Mouse (Mus musculus): ENCODE results near the gene Srrm1. TPM values are rescaled to one million over a fixed set of nuclear protein-coding genes. Genes with fewer than 3 reads are reported as not detected.
"Not testable (repeated sequence)": the region's sequence is repeated elsewhere in the genome, so short reads cannot be mapped to it uniquely, and the experiment has no call there.

Gene Srrm1
- polyA plus RNA-seq, 2 experiments = 176 to 197 TPM

DNA sequence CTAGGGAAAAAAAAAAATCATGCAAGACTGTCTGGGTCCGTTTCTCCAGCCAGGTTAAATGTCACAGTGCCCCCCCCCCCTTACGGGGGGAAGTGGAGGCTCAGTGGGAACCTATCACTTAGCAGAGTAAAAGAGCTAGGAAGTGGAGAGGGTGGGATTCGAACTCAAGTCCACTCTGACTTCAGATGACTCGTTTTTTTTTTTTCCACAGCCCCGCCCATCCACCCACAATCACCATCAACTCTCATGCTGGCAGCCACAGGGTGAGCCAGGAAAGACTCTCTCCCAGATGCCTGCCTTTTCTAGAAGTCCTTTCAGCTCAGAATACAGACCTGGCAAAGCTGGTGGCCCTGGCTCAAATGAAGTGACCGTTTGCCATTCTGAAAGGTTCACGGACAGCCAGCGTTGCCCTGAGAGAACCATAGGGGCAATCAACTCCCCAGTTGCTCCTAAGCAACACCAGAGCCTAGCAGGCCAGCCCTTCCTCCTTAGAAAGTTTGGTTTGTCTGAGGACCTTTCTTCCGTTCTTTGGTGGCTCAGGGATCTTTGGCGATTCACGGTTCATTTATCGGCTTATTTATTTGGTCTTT lies 67.0 kb downstream of the Srrm1 start:
- no peak for DNase-seq (ENCODE audit: low spot score)
- no peak overlapping the region for H3K4me2 ChIP-seq (replicated peaks; ENCODE audit: low read depth, low read length, severe bottlenecking)
- TF ChIP-seq POLR2A (IDR thresholded peaks at IDR 0.05; ENCODE audit: borderline replicate concordance, extremely low read depth, insufficient read depth, insufficient read length) = no peak
- H3K4me3 ChIP-seq (replicated peaks; ENCODE audit: low read length) = no peak overlapping the region
- H3K27me3 ChIP-seq (ENCODE audit: control insufficient read depth, insufficient read depth, low read length) = no peaks in the 10 kb centered on the region
- H3K27ac ChIP-seq (replicated peaks; ENCODE audit: low read depth, low read length) = 0 out of 2 replicates have a peak overlapping the region, but pooled peaks have one; percentile 19
- no peak for ATAC-seq (ENCODE audit: low FRiP score, low read depth)
- 51% methylated on average over 12 of the region's 12 CpGs for WGBS
- peaks cover 12% of the 10 kb centered on the region; the same call in 1 of the 2 replicates for H3K4me1 ChIP-seq (ENCODE audit: control insufficient read depth, insufficient read depth, low read length)
- no peaks in the 10 kb centered on the region for H3K36me3 ChIP-seq (ENCODE audit: control insufficient read depth, insufficient read depth, low read length)
- no peaks in the 10 kb centered on the region for H3K9me3 ChIP-seq (ENCODE audit: control insufficient read depth, low read length)
- no peak overlapping the region for H3K9ac ChIP-seq (ENCODE audit: low read depth, low read length, severe bottlenecking)

DNA sequence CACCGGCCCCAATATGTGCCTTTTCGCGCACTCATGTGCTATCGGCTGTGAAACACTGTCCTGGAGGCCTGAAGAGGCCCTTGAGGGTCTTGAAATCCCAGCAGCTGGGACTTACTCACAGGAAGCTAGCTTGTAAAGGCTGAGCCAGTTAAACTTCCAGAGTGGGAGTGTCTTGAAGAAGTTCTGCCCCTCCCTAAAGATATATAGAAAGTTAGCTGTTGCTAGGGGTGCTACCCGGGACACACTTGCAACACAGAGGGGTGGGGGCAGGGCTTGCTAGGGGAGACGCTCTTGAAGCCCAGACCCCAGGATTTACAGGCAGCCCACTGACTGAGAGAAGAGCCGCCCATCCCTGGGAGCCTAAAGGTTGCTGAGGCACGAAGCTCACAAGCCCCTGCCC lies 67.7 kb downstream of the Srrm1 start:
- 29% methylated on average over 8 of the region's 8 CpGs for WGBS
- Histone ChIP-seq H3K9ac (ENCODE audit: low read depth, low read length, severe bottlenecking) (no peak overlapping the region), H3K9me3 (ENCODE audit: control insufficient read depth, low read length) (no peaks in the 10 kb centered on the region), H3K36me3 (ENCODE audit: control insufficient read depth, insufficient read depth, low read length) (no peaks in the 10 kb centered on the region), H3K4me3 (replicated peaks; ENCODE audit: low read length) (no peak overlapping the region), H3K27me3 (ENCODE audit: control insufficient read depth, insufficient read depth, low read length) (no peaks in the 10 kb centered on the region), H3K27ac (replicated peaks; ENCODE audit: low read depth, low read length) (no peak overlapping the region), H3K4me2 (replicated peaks; ENCODE audit: low read depth, low read length, severe bottlenecking) (no peak overlapping the region), H3K4me1 (ENCODE audit: control insufficient read depth, insufficient read depth, low read length) (peaks cover 12% of the 10 kb centered on the region; the same call in 1 of the 2 replicates)
- ATAC-seq (ENCODE audit: low FRiP score, low read depth) (peak; percentile 86), DNase-seq (ENCODE audit: low spot score) (no peak)
- no peak for TF ChIP-seq POLR2A (IDR thresholded peaks at IDR 0.05; ENCODE audit: borderline replicate concordance, extremely low read depth, insufficient read depth, insufficient read length)

- Histone ChIP-seq H3K9me3 (ENCODE audit: control insufficient read depth, low read length) (no peaks in the 10 kb centered on the region), H3K27me3 (ENCODE audit: control insufficient read depth, insufficient read depth, low read length) (no peaks in the 10 kb centered on the region), H3K9ac (ENCODE audit: low read depth, low read length, severe bottlenecking) (no peak overlapping the region), H3K27ac (replicated peaks; ENCODE audit: low read depth, low read length) (no peak overlapping the region), H3K4me1 (ENCODE audit: control insufficient read depth, insufficient read depth, low read length) (peaks cover 12% of the 10 kb centered on the region; the same call in 1 of the 2 replicates), H3K36me3 (ENCODE audit: control insufficient read depth, insufficient read depth, low read length) (no peaks in the 10 kb centered on the region), H3K4me3 (replicated peaks; ENCODE audit: low read length) (no peak overlapping the region), H3K4me2 (replicated peaks; ENCODE audit: low read depth, low read length, severe bottlenecking) (no peak overlapping the region)
- no peak for TF ChIP-seq POLR2A (IDR thresholded peaks at IDR 0.05; ENCODE audit: borderline replicate concordance, extremely low read depth, insufficient read depth, insufficient read length)
- ATAC-seq (ENCODE audit: low FRiP score, low read depth) (no peak), DNase-seq (ENCODE audit: low spot score) (no peak)
- WGBS = 89% methylated on average over 7 of the region's 7 CpGs
These were observed 69.2 kb downstream of the Srrm1 start for GRCm38 (mm10) chr4:135283875-135284274.

GRCm38 (mm10) chr4:135283417-135283816 lies 69.7 kb downstream of the Srrm1 start:
- no peak for ATAC-seq (ENCODE audit: low FRiP score, low read depth)
- Histone ChIP-seq H3K27me3 (ENCODE audit: control insufficient read depth, insufficient read depth, low read length) (no peaks in the 10 kb centered on the region), H3K27ac (replicated peaks; ENCODE audit: low read depth, low read length) (no peak overlapping the region), H3K4me3 (replicated peaks; ENCODE audit: low read length) (no peak overlapping the region), H3K4me2 (replicated peaks; ENCODE audit: low read depth, low read length, severe bottlenecking) (no peak overlapping the region), H3K36me3 (ENCODE audit: control insufficient read depth, insufficient read depth, low read length) (no peaks in the 10 kb centered on the region), H3K9ac (ENCODE audit: low read depth, low read length, severe bottlenecking) (no peak overlapping the region), H3K4me1 (ENCODE audit: control insufficient read depth, insufficient read depth, low read length) (peaks cover 12% of the 10 kb centered on the region; the same call in 1 of the 2 replicates), H3K9me3 (ENCODE audit: control insufficient read depth, low read length) (no peaks in the 10 kb centered on the region)
- no peak for DNase-seq (ENCODE audit: low spot score)
- 57% methylated on average over 4 of the region's 4 CpGs for WGBS
- TF ChIP-seq POLR2A (IDR thresholded peaks at IDR 0.05; ENCODE audit: borderline replicate concordance, extremely low read depth, insufficient read depth, insufficient read length) = no peak

GRCm38 (mm10) chr4:135282651-135283290 lies 70.3 kb downstream of the Srrm1 start:
- no peaks in the 10 kb centered on the region for H3K27me3 ChIP-seq (ENCODE audit: control insufficient read depth, insufficient read depth, low read length)
- no peak overlapping the region for H3K4me3 ChIP-seq (replicated peaks; ENCODE audit: low read length)
- H3K9me3 ChIP-seq (ENCODE audit: control insufficient read depth, low read length) = no peaks in the 10 kb centered on the region
- peaks cover 12% of the 10 kb centered on the region; the same call in 1 of the 2 replicates for H3K4me1 ChIP-seq (ENCODE audit: control insufficient read depth, insufficient read depth, low read length)
- DNase-seq (ENCODE audit: low spot score) = no peak
- ATAC-seq (ENCODE audit: low FRiP score, low read depth) = no peak
- H3K36me3 ChIP-seq (ENCODE audit: control insufficient read depth, insufficient read depth, low read length) = no peaks in the 10 kb centered on the region
- TF ChIP-seq POLR2A (IDR thresholded peaks at IDR 0.05; ENCODE audit: borderline replicate concordance, extremely low read depth, insufficient read depth, insufficient read length) = no peak
- H3K27ac ChIP-seq (replicated peaks; ENCODE audit: low read depth, low read length) = no peak overlapping the region
- 48% methylated on average over 13 of the region's 13 CpGs for whole genome bisulfite sequencing
- no peak overlapping the region for H3K9ac ChIP-seq (ENCODE audit: low read depth, low read length, severe bottlenecking)
- H3K4me2 ChIP-seq (replicated peaks; ENCODE audit: low read depth, low read length, severe bottlenecking) = no peak overlapping the region

DNA sequence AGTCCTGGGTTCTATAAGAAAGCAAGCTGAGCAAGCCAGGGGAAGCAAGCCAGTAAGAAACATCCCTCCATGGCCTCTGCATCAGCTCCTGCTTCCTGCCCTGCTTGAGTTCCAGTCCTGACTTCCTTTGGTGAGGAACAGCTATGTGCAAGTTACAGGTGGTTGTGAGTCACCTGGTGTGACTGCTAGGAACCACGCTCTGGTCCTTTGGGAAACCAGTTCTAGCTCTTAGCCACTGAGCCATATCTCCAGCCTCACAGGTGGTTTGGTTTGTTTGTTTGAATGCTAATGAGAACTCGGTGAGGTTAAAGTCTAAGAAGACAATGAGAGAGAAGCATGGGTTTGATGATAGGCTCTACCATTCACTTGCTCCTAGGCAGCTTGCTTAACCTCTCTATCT lies 73.1 kb downstream of the Srrm1 start:
- not testable (repeated sequence) for H3K4me2 ChIP-seq (replicated peaks; ENCODE audit: low read depth, low read length, severe bottlenecking); H3K9me3 ChIP-seq (ENCODE audit: control insufficient read depth, low read length); H3K27me3 ChIP-seq (ENCODE audit: control insufficient read depth, insufficient read depth, low read length); H3K27ac ChIP-seq (replicated peaks; ENCODE audit: low read depth, low read length); ATAC-seq (ENCODE audit: low FRiP score, low read depth); DNase-seq (ENCODE audit: low spot score); H3K4me1 ChIP-seq (ENCODE audit: control insufficient read depth, insufficient read depth, low read length); H3K9ac ChIP-seq (ENCODE audit: low read depth, low read length, severe bottlenecking); H3K4me3 ChIP-seq (replicated peaks; ENCODE audit: low read length); H3K36me3 ChIP-seq (ENCODE audit: control insufficient read depth, insufficient read depth, low read length)
- WGBS = 67% methylated on average over 2 of the region's 2 CpGs

All from limb, embryonic 14.5 days (tissue).